Mouse (Mus musculus): Measurements from ENCODE around the gene Slc22a21. TPM values are rescaled to one million over a fixed set of nuclear protein-coding genes. Genes with fewer than 3 reads are reported as not detected.

The Slc22a21 gene
- polyA plus RNA-seq (2017; shearing (Covaris generic)): 0.51 TPM

DNA sequence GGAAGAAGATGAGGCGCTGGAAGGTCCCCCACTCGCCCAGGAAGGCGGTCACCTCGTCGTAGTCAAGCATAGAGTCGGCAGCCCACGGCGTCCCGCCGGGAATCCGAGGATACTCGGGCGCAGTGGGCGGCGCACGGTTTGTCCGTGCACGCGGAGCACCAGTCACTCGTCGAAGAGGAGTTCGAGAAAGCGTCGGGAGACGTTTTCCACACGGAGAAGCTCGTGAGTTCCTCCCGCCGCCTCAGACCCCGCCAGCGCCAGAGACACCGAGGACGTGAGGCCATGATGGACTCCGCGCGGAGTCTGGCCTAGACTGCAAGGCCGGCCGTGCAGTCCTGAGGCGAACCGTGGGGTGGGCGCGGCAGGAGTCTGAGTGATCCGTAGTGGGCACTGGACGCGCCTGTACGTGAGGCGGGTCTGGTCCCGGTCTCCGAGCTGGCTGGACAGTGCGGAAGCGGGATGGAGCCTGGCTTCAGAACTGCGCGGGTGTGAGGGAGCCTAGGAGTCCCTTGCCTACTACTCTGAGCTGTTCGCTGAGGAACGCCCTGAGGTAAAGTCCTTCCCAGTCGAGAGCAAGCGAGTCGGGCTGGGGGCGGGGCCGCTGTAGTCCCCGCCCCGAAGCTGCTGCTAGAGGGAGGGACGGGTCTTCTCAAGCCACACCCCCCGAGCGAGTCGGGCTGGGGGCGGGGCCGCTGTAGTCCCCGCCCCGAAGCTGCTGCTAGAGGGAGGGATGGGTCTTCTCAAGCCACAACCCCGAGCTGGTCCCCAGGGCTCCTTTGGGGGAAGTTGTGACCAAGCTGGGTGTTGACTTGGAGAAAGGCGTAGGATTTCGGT lies at the start of gene Slc22a21:
Gene Slc22a21, minus strand, starts transcription at position 545 of the 834 bp plus-strand sequence.

DNA sequence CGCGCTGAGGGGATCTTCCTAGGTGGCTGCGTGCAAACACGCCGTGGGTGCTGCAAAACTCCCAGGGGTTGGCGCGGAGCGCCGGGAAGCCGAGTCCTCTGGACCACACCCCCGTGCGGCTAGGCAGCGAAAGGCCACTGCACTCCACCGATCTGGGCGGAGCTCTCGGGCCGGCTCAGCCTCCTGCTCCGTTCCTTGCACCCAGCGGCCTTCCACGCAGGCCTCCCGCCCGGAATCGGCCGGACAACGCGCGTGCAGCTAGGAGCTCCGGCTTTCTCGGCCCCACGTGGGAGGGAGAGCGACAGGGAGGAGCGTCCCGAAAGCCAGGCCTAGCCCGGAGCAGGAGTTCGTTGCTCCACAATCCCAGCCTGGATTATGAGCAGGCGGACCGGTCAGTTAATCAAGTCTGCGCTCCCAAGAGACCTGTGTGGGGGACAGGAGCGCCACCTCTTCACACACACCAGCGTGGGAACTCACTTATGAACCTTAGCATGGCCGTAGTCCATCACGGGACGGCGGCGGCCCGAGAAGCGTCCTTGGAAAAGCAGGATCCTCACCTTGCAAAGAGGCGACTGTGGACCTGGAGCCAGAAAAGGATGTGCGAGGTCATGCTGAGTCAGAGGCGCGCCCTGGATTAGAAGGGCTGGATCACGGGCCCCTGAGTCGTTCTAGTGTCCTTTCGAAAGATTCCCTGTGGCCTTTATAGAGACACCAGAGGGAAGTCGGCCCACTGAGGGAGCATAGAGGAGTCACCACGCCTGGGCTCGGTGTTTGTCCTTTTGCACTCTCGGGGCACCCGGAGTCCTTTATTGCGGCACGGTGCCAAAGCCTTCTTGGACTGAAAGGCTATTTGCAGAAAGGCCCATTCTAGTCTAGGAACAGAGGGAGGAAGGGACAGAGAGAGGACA lies 48.2 kb upstream of the Slc22a21 start, which contains the start of gene Slc22a4:
Gene Slc22a4, minus strand, starts transcription at position 47 of the 908 bp plus-strand sequence.

Other genes with a start within 250 kb of the Slc22a21 start
- gene Irf1, start 210.3 kb downstream of the Slc22a21 start, polyA plus RNA-seq (2017; shearing (Covaris generic)): 376 TPM
- 3.2 TPM for gene Gm17334, start 207.1 kb downstream of the Slc22a21 start, polyA plus RNA-seq (2017; shearing (Covaris generic))
- 34.9 TPM for gene Gm12216, start 121.1 kb downstream of the Slc22a21 start, polyA plus RNA-seq (2017; shearing (Covaris generic))
- gene Slc22a5, start 88.7 kb downstream of the Slc22a21 start, polyA plus RNA-seq (2017; shearing (Covaris generic)): 41.1 TPM
- gene Slc22a4, start 47.8 kb upstream of the Slc22a21 start, polyA plus RNA-seq (2017; shearing (Covaris generic)): 0.55 TPM
- gene Pdlim4, start 88.7 kb upstream of the Slc22a21 start, polyA plus RNA-seq (2017; shearing (Covaris generic)): 4.2 TPM
- gene P4ha2, start 119.8 kb upstream of the Slc22a21 start, polyA plus RNA-seq (2017; shearing (Covaris generic)): 0.16 TPM

Data from CD4-positive, CD25-positive, alpha-beta regulatory T cell (primary cell).